Mouse (Mus musculus) lung, embryonic 15.5 days (tissue): ENCODE data around the gene Nhsl1. TPM values are rescaled to one million over a fixed set of nuclear protein-coding genes. Genes with fewer than 3 reads are reported as not detected.

Experiments
- ATAC-seq: fragments of 200-750 bp; cut with Nextera tagmentation; 2 replicates; pipeline ENCODE4 v1.8.0; 2017; ENCODE audit warnings: moderate number of reproducible peaks, borderline replicate concordance; ENCODE audit not compliant: low FRiP score, low TSS enrichment; ENCODE audit errors: extremely low read depth
- H3K27ac ChIP-seq: fragments of 300-500 bp; sonication (generic); 2 replicates; pipeline ENCODE4 v1.5.1; 2015; ENCODE audit warnings: moderate library complexity, mild to moderate bottlenecking, inconsistent platforms
- H3K27me3 ChIP-seq: fragments of 300-500 bp; sonication (generic); 2 replicates; pipeline ENCODE4 v1.6.1; 2015; ENCODE audit warnings: inconsistent platforms
- H3K36me3 ChIP-seq: fragments of 300-500 bp; sonication (generic); 2 replicates; pipeline ENCODE4 v1.6.1; 2015; ENCODE audit warnings: inconsistent platforms
- H3K4me1 ChIP-seq: fragments of 300-500 bp; sonication (generic); 2 replicates; pipeline ENCODE4 v1.6.1; 2015; ENCODE audit warnings: inconsistent platforms
- H3K4me2 ChIP-seq: fragments of 300-500 bp; sonication (generic); 2 replicates; pipeline ENCODE4 v1.6.1; 2015; ENCODE audit warnings: inconsistent platforms, mild to moderate bottlenecking, moderate library complexity
- H3K4me3 ChIP-seq: fragments of 300-500 bp; sonication (generic); 2 replicates; pipeline ENCODE4 v1.5.1; 2015; ENCODE audit warnings: mild to moderate bottlenecking, inconsistent platforms
- H3K9ac ChIP-seq: fragments of 300-500 bp; sonication (generic); 2 replicates; pipeline ENCODE4 v1.6.1; 2015; ENCODE audit warnings: inconsistent platforms
- H3K9me3 ChIP-seq: fragments of 300-500 bp; sonication (generic); 2 replicates; pipeline ENCODE4 v1.6.1; 2016; ENCODE audit warnings: inconsistent platforms
- WGBS: fragments of 180-500 bp; shearing (Covaris S2); methylation state at CpG from one replicate; pipeline ENCODE4 v1.1.7; 2015; 5-methylcytosine and 5-hydroxymethylcytosine counted together
- polyA plus RNA-seq: library from polyadenylated mRNA; unstranded; fragments of >200 nt; fragmentation: Nextera tagmentation; extraction: Ambion mirVana; gene quantifications from 2 replicates; pipeline ENCODE4 v1.2.1, GENCODE M21; 2015

The Nhsl1 gene
- polyA plus RNA-seq, 1 experiment from 2014 or later: 4.4 TPM

- no peak overlapping the region for H3K4me3 ChIP-seq
- peak; percentile 86 for ATAC-seq
- H3K36me3 ChIP-seq: no peaks in the 10 kb centered on the region
- no peaks in the 10 kb centered on the region for H3K9me3 ChIP-seq
- H3K9ac ChIP-seq: no peak overlapping the region
- H3K4me2 ChIP-seq: no peak overlapping the region
- H3K27ac ChIP-seq: no peak overlapping the region
- no peaks in the 10 kb centered on the region for H3K27me3 ChIP-seq
- H3K4me1 ChIP-seq: 0 out of 2 replicates have a peak, but pooled peaks cover 6% of the 10 kb centered on the region
- 25% methylated on average over 4 of the region's 4 CpGs for WGBS
These were observed 134.6 kb downstream of the Nhsl1 start for GRCm38 (mm10) chr10:18453380-18453779.

DNA sequence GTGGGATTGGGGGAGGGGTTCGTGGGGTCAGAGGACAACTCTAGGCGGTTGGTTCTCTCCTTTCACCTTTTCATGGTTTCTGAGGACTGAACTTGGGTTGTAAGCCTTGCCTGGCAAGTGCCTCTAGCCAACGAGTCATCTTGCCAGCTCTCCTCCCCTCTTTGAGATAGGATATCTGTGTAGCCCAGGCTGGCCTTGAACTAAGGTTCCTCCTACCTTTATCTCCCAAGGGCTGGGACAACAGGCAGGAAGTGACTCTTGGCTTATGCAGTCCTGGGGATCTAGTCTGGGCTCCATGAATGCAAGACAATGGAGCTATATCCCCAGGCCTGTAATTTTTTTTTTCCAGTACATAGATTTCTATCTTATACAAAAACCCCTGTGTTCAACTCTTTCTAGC lies 135.4 kb downstream of the Nhsl1 start:
- Histone ChIP-seq H3K9me3 (no peaks in the 10 kb centered on the region), H3K36me3 (no peaks in the 10 kb centered on the region), H3K27ac (no peak overlapping the region), H3K27me3 (no peaks in the 10 kb centered on the region), H3K9ac (no peak overlapping the region), H3K4me3 (no peak overlapping the region), H3K4me1 (0 out of 2 replicates have a peak, but pooled peaks cover 6% of the 10 kb centered on the region), H3K4me2 (no peak overlapping the region)
- ATAC-seq: no peak
- WGBS: 66% methylated on average over 3 of the region's 3 CpGs

DNA sequence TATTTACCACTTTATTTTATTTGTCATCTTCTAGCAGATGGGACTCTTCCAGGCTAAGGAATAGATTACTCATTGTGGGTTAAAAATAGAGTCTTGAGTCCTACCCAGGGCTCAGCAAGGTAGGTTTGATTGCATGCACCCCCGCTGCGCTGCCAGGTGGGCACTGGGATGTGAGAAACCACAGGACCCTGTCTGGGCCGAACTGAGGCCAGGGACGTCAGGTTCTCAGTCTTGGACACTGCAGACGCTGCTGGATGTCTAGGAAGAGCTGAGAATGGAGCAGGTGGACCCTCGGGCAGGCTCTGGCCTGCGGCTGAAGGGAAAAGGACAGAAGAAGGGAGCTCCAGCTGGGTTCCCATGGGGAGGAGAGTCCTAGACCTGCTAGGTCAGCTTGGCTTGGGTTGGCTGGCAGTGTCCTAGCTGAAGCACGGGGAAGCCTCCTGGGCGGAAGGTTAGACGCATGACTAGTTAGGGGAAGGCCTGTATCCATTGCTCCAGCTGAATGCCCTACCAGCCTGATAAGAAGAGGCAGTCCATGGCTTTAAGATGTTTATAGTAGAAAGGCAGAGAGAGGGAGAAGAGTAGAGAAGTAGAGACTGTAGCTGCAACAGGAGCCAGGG lies 136.6 kb downstream of the Nhsl1 start:
- 0 out of 2 replicates have a peak, but pooled peaks cover 6% of the 10 kb centered on the region for H3K4me1 ChIP-seq
- 90% methylated on average over 10 of the region's 10 CpGs for WGBS
- H3K27me3 ChIP-seq: no peaks in the 10 kb centered on the region
- H3K36me3 ChIP-seq: no peaks in the 10 kb centered on the region
- H3K27ac ChIP-seq: no peak overlapping the region
- no peaks in the 10 kb centered on the region for H3K9me3 ChIP-seq
- no peak overlapping the region for H3K4me2 ChIP-seq
- H3K9ac ChIP-seq: no peak overlapping the region
- H3K4me3 ChIP-seq: no peak overlapping the region
- ATAC-seq: no peak

GRCm38 (mm10) chr10:18457808-18458475 lies 139.2 kb downstream of the Nhsl1 start:
- Histone ChIP-seq H3K27me3 (no peaks in the 10 kb centered on the region), H3K27ac (no peak overlapping the region), H3K9ac (no peak overlapping the region), H3K9me3 (no peaks in the 10 kb centered on the region), H3K4me1 (0 out of 2 replicates have a peak, but pooled peaks cover 6% of the 10 kb centered on the region), H3K36me3 (no peaks in the 10 kb centered on the region), H3K4me2 (no peak overlapping the region), H3K4me3 (no peak overlapping the region)
- WGBS: 73% methylated on average over 8 of the region's 8 CpGs
- ATAC-seq: no peak

- no peak overlapping the region for H3K9ac ChIP-seq
- no peak overlapping the region for H3K4me3 ChIP-seq
- no peaks in the 10 kb centered on the region for H3K27me3 ChIP-seq
- H3K36me3 ChIP-seq: no peaks in the 10 kb centered on the region
- H3K4me1 ChIP-seq: 0 out of 2 replicates have a peak, but pooled peaks cover 2% of the 10 kb centered on the region
- ATAC-seq: no peak
- H3K4me2 ChIP-seq: no peak overlapping the region
- no peak overlapping the region for H3K27ac ChIP-seq
- H3K9me3 ChIP-seq: no peaks in the 10 kb centered on the region
- 89% methylated on average over 13 of the region's 13 CpGs for WGBS
These were observed 142.6 kb downstream of the Nhsl1 start for GRCm38 (mm10) chr10:18461336-18461735.

DNA sequence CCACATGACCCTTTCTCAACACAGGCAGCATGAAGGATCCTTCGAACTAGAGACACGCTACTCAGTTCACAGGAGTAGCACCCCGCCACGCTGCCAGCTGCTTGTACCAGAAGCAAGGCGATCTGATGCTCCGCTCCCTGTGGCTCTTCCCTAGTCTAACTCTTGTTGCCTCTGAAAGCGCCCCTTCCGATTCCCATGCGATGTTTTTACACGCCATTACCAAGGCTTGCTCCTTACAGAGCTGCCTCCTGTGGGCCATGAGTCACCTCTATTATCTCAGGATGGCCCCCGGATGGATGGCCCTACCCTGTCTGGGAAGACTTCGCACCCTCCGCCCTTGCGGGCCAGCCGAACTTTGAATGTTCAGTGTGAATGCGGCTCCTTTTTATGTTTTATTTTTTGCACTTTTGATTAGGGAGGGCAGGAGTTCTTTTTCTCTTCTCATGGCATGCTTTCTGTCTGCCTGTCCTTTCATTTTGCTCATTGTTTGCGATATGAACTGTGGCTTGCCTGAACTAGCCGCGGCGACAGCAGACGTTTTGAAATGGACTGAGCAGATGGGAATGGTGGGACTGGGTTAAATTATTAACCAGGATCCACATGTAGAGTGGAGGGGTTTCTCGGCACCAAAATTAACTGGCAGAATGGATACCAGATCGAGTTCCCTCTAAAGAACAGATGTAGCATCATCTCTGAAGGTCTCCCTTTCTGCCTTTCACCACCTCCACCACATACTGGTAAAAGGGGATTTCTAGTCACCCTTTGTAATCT lies 144.5 kb downstream of the Nhsl1 start:
- Histone ChIP-seq H3K27ac (no peak overlapping the region), H3K9me3 (no peaks in the 10 kb centered on the region), H3K36me3 (no peaks in the 10 kb centered on the region), H3K27me3 (no peaks in the 10 kb centered on the region), H3K4me2 (no peak overlapping the region), H3K4me1 (0 out of 2 replicates have a peak, but pooled peaks cover 2% of the 10 kb centered on the region), H3K9ac (no peak overlapping the region), H3K4me3 (no peak overlapping the region)
- no peak for ATAC-seq
- 69% methylated on average over 23 of the region's 23 CpGs for WGBS

- Histone ChIP-seq H3K4me2 (no peak overlapping the region), H3K27me3 (no peaks in the 10 kb centered on the region), H3K9ac (no peak overlapping the region), H3K9me3 (no peaks in the 10 kb centered on the region), H3K27ac (no peak overlapping the region), H3K4me3 (no peak overlapping the region), H3K36me3 (no peaks in the 10 kb centered on the region), H3K4me1 (peaks cover 10% of the 10 kb centered on the region)
- 42% methylated on average over 4 of the region's 4 CpGs for WGBS
- ATAC-seq: no peak
These were observed 149.6 kb downstream of the Nhsl1 start for GRCm38 (mm10) chr10:18468396-18468795.

DNA sequence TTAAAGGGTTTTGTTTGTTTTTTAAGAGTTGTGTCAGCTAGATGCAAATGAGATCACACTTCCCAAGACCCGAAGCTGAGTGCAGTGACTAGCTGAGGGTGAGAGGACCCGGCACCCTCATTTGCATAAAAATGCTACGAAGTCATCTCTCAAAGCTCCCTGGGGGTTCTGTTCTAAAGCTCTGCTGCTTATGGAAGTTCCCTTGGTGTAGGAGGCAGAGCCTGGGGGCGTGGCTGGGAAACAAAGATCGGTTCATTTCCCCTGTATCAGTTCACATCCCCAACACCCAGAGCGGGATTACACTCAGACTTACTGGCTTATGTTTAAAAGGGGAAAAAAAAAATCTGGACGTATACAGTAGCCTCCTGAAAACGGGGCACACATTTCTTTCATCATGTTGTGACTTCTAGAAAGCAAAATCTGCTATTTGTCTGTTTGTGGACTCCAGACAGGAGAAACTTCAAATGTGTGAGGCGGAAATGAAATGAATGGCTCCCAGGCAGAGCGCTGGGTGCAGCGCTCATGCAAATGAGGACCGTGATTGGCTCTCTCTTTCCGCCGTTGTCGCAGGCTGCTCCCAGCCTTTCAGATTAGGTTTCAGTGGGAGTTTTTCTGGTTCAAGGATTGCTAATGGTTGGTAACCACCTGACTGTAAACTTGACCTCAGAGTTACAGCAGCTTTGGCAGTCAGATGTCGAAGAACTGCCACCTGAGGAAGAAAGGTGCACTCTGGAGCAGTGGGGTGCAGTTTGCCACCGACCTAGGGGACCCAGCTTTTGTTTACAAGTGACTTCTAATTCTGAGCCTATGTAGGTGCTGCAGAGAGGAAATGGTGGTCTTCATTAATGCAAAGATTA lies 150.7 kb downstream of the Nhsl1 start:
- peak; percentile 27; the same call in 1 of the 2 replicates for ATAC-seq
- Histone ChIP-seq H3K27ac (no peak overlapping the region), H3K27me3 (no peaks in the 10 kb centered on the region), H3K36me3 (no peaks in the 10 kb centered on the region), H3K4me2 (peak overlapping the region; percentile 43), H3K4me1 (peaks cover 8% of the 10 kb centered on the region), H3K9me3 (no peaks in the 10 kb centered on the region), H3K4me3 (peak overlapping the region; percentile 19; the same call in 1 of the 2 replicates), H3K9ac (no peak overlapping the region)
- 2% methylated on average over 17 of the region's 17 CpGs for WGBS

DNA sequence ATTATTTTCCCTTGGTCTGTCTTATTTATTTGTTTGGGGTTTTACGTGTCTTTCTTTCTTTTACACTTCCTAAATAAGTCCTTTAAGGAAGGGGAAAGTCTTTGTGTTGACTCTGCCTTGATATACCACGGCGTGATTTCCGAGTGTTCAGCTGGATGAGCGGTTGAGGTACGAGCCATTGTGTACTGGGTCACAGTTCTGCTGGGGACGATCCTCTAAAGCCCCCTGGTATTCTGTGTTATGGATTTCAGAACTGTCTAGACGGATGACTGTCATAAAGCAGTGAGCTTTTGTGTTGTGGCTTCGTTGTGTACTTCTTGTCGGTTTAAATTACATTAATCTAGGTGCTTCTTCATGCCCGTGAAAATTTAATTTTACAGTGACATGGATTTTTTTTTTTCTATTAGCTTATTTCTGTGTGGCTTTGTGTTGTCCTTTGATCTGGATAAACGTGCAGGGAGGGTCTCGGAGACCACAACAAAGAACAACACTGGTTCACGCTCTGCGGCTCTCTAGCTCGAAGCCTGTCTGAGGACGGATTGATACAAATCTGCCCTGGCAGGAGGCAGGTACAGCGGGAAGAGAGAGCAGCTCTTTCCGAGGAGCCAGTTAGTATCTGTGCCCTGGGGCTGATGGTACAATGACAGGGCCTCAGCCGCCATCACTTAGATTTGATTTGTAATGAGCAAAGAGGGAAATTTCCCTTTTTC lies 151.7 kb downstream of the Nhsl1 start:
- no peak overlapping the region for H3K4me2 ChIP-seq
- no peaks in the 10 kb centered on the region for H3K27me3 ChIP-seq
- no peak for ATAC-seq
- H3K4me1 ChIP-seq: peaks cover 8% of the 10 kb centered on the region
- H3K9ac ChIP-seq: no peak overlapping the region
- 64% methylated on average over 20 of the region's 20 CpGs for WGBS
- no peak overlapping the region for H3K27ac ChIP-seq
- no peak overlapping the region for H3K4me3 ChIP-seq
- H3K9me3 ChIP-seq: no peaks in the 10 kb centered on the region
- no peaks in the 10 kb centered on the region for H3K36me3 ChIP-seq

GRCm38 (mm10) chr10:18471648-18472047 lies 152.9 kb downstream of the Nhsl1 start:
- H3K9me3 ChIP-seq: no peaks in the 10 kb centered on the region
- H3K36me3 ChIP-seq: no peaks in the 10 kb centered on the region
- ATAC-seq: no peak
- 85% methylated on average over 5 of the region's 5 CpGs for WGBS
- no peak overlapping the region for H3K4me2 ChIP-seq
- H3K4me3 ChIP-seq: no peak overlapping the region
- H3K27ac ChIP-seq: no peak overlapping the region
- no peak overlapping the region for H3K9ac ChIP-seq
- peaks cover 8% of the 10 kb centered on the region for H3K4me1 ChIP-seq
- H3K27me3 ChIP-seq: no peaks in the 10 kb centered on the region

GRCm38 (mm10) chr10:18475126-18475525 lies 156.3 kb downstream of the Nhsl1 start:
- Histone ChIP-seq H3K27me3 (no peaks in the 10 kb centered on the region), H3K9ac (no peak overlapping the region), H3K9me3 (no peaks in the 10 kb centered on the region), H3K27ac (no peak overlapping the region), H3K4me3 (no peak overlapping the region), H3K36me3 (no peaks in the 10 kb centered on the region), H3K4me1 (no peaks in the 10 kb centered on the region), H3K4me2 (no peak overlapping the region)
- 73% methylated on average over 6 of the region's 6 CpGs for WGBS
- no peak for ATAC-seq
